Mouse (Mus musculus): ENCODE measurements around the gene Nek6. TPM values are rescaled to one million over a fixed set of nuclear protein-coding genes. Genes with fewer than 3 reads are reported as not detected.

The Nek6 gene
- total RNA-seq (2021): 10 to 100 TPM; 46.1 to 47.0 TPM

DNA sequence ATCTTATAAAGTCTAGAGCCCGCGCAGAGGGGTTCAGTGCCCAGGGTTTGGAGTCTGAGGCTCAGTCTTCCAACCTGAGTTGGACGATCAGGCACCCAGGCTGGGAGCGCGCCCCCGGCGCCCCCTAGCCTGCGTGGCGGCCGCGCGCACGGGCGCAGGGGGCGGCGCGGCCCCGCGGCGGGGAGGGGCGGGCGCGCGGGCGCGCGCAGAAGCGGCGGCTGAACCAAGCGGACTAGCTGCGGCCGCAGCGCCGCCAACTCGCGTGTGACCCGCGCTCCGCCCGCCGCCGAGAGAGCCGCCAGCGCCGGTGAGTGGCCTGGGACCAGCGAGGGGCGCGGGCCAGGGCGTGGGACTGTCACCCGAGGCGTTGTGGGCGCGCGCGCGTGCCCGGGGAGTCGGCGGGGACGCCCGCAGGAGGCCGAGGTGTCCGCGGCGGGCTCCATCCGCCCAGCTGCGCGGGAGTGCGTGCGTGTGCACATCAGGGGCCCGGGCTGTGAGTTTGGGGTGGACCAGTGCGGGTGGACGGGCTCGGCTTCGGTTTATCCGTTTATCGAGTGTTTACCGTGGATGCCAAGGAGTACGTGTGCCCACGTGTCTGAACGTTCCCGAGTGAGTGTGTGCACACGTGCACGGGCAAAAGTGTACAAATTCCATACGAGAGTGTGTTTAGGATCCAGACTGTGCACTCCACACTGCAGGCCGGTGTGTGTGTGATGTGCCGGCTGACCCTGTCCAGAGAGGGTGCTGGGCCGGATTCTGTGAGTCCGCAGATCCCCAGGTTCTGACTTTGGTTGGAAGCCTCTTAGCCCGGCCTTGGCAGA, at the start of gene Nek6:
Nek6 (plus strand) TSS at position 157 of the 821 bp plus-strand sequence.
- peak; percentile 46 to 72 for DNase-seq (ENCODE audit: extremely low spot score in 1 of 2, low spot score in 1 of 2)

DNA sequence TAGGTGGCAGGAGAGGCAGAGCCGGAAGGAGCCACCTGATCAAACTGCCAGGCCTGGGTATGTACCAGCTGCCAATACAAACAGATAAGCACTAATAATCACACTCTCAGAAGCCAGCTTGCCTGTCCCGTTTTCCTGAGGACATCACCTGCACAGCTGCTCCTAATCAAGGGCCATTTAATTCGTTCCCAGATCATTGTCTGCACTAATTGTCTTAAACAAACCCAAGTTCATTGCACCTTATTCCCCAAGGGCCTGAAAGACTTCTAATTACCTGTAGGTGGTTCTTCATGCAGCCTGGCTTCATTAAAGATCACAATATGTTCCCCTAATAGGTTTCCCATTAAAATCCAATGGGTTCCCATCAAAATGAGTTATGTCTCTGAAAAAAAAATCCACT, 49.1 kb upstream of the Nek6 start:
- DNase-seq (ENCODE audit: extremely low spot score in 1 of 2, low spot score in 1 of 2): no peak

DNA sequence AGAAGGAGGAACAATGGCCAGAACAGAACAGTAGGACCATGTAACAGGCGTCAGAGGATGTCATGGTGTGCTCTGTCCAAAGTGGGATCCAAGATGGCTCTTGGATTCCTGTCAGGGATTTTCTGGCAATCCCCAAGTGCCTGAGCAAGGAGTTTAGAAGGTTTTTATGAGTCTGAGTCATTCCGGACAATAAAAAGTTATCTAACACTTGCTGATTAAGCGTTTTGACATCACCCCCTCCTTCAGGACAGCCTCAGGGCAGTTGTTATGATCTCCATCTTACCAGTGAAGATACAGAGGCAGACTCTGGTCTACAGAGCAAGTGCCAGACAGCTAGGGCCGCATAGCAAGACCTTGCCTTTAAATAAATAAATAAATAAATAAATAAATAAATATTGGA, 42.6 kb upstream of the Nek6 start:
- no peak for DNase-seq (ENCODE audit: extremely low spot score in 1 of 2, low spot score in 1 of 2)

DNA sequence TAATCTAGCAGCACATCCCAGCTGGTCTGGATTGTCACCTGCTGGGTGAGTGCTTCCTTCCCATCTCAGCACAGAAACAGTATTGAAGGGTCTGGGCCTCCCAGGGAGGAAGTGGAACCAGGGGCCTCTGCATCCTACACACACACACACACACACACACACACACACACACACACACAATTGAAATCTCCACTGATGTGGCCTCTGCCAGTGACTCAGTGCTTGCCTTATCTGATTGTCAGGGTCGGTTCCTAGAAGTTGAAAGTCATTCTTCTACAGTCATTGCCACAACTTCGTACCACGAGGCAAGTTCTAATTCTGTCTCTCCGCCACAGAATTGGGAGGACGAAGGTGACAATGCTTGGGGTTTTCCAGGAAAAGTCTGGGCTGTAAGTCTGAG, 39.7 kb upstream of the Nek6 start:
- no peak for DNase-seq (ENCODE audit: extremely low spot score in 1 of 2, low spot score in 1 of 2)

DNA sequence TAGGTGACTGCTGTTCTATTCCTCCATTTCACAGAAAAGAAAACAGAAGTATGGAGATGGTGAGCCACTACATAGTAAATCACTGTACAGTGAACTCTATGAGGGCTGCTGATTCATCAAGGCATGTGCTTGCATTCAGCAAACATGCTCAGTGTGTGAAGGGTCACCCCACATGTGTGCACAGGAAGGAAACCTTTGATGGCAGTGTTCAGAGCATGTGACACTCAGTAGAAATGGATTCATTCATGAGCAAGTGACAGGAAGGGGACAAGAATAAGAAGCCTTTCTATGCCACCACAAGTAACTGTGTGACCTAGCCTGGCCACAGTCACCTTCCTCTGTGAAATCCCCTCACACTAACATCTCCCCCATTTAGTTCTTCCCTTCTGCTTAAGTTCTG, 38.6 kb upstream of the Nek6 start:
- DNase-seq (ENCODE audit: extremely low spot score in 1 of 2, low spot score in 1 of 2): no peak

DNA sequence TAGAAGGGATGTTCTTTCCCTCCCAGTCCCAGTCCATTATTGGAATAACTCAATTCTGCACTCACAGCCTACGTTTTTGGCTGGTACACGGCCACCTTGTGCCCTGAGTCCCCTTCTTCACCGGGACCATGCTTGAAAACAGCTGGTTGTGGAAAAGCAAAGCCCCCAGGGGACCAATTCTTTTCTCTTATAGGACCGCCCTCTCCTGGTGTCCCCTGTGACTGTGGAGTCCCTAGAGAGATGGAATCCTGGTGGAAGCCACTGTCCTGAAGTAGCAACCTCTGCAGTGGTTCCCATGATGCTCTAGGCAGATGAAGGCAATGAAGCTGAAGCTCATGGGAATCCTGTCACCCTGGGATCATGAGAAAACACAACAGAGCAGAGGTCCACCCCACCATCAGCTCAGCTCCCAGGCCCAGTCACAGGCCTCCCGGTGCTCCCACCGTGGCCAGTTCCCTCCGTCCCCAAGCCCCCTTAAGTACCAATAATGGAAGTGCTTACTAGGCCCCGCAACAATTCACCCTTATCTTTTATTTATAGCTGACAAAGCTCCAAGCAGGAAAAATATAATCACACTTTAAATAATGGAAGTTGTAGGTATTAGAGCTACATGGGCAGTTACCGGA, 34.5 kb upstream of the Nek6 start:
- DNase-seq (ENCODE audit: extremely low spot score in 1 of 2, low spot score in 1 of 2): no peak

DNA sequence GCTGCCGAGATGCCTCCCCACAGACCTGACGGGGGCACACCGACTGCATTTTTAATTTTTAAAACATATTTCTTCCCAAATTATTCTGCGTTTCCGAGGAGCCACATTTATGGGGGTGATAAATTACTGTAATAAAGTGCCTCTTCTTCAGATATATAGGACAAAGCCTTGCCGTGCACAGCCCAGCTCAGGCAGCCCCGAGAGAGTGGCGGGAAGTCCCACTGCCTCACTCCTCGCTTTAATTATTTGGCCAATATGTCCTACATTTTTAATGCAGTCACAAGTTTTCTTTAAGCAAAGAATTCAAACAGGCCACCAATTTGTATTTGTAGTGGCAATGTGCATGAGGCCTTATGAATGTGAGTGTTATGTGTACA, 34.0 kb upstream of the Nek6 start:
- no peak for DNase-seq (ENCODE audit: extremely low spot score in 1 of 2, low spot score in 1 of 2)

DNA sequence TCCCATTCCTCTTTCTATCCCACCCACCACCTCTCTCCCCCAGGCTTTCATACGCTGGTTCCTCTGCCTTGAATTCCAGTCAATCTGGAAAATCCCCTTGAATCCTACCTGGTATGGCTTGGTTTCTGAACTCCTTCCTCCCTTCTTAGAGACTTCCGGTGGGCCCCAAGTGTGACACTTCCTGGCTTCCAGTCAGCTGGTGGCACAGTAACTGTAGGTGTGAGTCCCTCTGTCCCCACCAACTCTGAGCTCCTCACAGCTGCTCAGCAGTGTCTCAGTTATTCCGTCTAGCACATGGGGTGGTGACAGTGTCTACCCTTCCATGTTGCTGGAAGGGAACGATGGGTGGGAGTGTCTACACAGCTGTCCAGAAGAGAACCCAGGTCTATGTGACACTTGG, 32.8 kb upstream of the Nek6 start:
- DNase-seq (ENCODE audit: extremely low spot score in 1 of 2, low spot score in 1 of 2): no peak

DNA sequence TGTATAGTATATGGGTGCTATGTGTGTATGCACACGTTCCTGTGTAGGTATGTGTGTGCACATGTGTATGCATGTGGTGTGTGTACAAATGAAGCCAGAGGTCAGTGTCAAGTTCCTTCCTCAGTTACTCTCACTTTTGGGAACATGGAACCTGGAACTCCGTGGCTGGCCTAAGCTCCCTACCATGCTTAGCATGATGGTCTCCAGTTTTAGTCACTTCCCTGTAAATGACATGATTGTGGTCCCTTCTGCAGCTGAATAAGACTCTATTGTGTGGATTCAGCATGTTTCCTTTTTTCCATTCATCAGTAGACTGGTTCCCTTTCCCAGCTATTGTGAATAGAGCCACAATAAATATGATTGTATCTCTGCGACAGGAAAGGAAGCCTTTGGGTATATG, 31.9 kb upstream of the Nek6 start:
- no peak for DNase-seq (ENCODE audit: extremely low spot score in 1 of 2, low spot score in 1 of 2)

DNA sequence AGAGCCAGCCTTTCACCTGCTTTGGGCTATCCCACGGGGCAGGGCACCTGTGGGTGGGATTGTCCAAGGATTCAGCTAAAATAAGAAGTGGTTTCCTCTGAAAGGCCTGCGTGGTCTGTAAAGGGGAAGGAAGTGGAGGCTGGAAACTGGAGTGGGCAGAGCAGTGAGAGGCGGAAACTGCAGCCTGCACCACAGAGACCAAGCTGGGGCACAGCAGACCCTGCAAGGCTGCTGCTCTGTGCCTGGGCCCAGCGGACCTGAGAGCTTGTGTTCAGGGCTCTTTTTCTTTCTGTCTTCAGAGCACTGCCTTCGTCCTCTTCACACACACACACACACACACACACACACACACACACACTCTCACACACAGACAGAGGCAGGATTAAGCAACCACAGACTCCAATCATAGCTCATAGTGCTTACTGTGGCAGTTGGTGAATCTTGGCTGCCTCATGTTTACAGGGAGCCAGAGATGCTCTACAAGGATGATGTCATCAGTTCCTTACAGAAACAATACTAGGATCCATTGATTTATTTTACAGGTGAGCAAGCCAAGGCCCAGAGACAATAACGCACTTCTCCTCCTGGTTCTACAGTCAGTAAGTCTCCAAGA, 30.2 kb upstream of the Nek6 start:
- no peak for DNase-seq (ENCODE audit: extremely low spot score in 1 of 2, low spot score in 1 of 2)

DNA sequence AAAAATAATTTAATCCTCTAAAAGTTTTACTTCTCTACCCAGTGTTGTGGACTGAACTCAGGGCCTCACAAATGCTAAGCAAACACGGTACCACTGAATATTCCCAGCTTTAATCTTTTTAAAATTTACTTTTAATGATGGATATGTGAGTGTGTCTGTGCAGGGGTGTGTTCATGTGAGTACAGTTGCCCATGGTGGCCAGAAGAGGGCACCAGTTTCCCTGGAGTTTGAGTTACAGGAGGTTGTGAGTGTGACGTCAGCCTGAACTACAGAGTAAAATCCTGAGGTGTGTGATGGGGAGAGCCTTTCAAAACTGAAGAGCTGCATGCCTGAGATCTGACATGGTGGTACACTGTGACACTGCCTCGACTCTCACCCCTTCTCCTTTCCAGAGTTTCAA, 29.3 kb upstream of the Nek6 start:
- no peak for DNase-seq (ENCODE audit: extremely low spot score in 1 of 2, low spot score in 1 of 2)

DNA sequence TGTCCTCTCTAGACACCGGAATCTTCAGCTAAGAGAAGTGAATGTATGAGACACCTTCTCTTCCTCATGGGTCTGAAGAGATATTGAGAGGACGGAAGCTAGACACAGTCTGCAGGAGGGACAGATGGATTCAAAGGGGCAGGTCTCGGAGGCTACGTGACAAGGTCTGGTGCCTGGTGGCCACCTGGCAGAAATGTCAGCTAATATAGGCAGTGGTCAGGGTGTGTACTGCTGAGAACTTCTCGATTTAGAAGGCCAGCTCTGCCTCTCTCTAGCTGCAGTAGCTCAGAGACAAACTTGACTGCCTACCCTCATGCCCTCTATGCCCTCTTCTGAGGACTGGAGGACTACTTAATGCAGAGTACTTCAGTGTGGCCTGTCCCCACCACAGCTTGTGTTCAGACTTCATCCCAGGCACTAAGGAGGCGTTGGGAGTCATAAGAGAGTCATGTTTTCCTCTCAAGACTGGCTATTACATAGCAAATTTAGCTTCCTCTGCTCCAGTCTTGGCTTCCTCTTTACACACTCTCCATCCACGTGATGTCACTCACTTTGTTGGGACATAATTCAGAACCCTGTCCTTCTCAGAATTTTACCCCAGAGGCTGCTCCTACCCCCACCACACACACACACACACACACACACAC, 28.3 kb upstream of the Nek6 start:
- DNase-seq (ENCODE audit: extremely low spot score in 1 of 2, low spot score in 1 of 2): no peak

DNA sequence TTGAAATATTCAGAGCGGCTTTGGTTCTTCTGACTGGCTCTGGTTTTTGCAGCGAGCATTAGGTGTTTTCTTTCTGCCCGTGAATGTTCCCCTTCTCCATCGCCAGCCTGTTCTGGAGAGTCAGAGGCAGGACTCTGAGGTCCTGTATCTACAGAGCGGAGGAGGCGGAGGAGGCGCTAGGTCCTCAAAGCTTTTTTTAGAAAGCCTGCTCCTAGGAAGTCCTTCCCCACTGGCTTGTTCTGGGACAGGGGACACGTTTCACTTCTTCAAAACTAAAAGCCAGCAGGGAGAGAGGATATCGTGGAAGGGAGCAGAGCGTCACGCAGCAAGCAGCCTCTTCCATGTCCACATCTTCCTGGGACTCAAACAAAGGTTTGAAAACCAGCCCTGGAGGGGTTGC, 26.9 kb upstream of the Nek6 start:
- no peak for DNase-seq (ENCODE audit: extremely low spot score in 1 of 2, low spot score in 1 of 2)

DNA sequence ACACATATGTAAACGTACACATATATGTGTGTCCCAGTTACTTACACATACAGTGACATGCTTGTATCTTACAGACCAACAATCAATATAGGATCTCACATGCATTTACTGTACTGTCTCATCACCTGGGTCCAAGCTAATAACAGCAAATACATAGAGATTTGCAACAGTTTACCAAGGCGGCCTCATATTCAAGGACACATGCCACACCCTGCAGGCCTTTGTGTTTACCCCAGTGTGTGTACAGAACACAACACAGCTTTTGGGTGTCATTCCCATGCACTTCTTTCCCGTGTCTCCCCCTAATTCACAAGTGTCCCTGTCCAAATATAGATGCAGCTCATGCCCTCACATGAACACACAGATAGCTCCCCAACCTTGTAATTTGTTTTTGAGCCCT, 26.0 kb upstream of the Nek6 start:
- no peak for DNase-seq (ENCODE audit: extremely low spot score in 1 of 2, low spot score in 1 of 2)

DNA sequence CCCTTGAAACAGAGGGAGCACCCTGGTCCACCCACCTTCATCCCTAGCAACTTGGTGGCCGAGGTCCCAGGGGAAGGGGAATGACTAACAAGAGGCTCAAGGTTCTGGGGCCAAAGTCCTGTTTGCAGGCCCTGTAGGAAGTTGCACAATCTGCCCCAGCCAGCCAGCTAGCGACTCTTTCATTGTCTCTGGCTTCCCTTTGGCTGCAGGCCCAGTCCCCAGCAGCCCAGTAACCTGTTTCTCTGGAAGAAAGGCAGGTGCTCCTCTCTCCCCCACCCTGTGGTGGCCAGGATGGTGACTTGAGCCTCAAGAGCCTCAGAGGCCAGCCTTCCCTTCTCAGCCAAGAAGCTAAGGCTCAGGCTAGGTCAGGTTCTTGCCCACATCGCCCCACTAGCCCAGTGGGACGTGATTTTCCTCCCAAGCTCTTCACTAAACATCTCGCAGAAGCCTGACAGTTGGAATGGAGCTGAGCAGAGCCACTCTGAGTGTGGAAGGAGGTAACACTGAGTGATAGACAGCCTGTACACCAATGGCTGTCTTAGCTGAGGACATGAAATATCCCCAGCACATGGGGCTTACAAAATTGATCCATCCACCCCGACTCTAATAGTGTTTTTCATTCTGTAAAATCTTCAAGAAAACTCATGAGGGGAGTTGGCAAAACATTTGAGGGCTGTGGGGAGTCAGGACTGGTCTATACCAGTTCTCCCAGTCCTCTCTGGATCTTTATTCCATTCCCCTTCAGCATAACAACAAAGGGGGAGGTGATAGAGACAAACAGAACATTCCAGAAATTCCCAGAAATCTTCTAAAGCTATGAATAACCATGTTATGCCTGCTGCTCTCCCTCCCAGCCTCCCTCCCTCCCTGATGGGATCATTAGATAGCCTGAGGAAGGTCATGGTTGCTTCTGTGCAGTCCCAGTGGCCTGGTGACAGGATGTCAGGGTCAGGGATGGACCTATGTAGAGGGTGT, 25.2 kb upstream of the Nek6 start:
- no peak for DNase-seq (ENCODE audit: extremely low spot score in 1 of 2, low spot score in 1 of 2)

DNA sequence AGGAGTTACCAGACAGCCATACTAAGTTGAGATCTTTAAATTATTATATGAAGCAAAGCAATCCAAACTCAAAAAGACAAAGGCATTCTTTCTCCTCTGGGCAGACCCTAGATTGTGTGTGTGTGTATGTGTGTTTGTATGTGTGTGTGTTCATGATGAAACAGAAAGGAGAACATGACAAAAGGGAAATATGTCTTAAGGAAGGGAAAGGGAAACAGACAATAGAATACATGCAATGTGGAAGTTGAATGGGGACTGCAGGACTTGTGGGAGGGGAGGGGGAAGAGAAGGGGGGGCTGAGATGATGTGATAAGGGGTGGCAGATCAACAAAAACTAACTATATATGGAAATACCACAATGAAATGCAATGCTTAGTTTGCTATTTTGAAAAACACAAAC, 13.8 kb upstream of the Nek6 start:
- no peak for DNase-seq (ENCODE audit: extremely low spot score in 1 of 2, low spot score in 1 of 2)

DNA sequence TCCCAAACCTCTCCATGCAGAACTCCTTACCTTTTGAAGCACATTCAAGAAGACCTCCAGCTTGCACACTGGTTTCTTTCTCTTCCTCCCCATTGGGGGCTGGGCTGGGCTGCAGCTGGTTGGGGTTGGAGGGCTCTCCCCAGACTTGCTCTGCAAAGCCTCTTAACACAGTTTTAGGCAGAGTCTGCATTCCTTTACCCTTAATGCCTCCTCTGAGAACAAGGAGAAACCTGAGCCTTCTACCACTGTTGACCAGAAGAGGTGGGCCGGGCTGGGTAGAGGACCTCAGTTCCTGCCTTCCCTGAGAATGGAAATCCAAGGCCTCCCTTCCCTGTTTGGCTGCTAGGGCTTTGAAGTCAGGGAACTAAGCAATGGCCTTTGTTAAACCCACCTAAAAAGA, 9.8 kb upstream of the Nek6 start:
- no peak for DNase-seq (ENCODE audit: extremely low spot score in 1 of 2, low spot score in 1 of 2)

DNA sequence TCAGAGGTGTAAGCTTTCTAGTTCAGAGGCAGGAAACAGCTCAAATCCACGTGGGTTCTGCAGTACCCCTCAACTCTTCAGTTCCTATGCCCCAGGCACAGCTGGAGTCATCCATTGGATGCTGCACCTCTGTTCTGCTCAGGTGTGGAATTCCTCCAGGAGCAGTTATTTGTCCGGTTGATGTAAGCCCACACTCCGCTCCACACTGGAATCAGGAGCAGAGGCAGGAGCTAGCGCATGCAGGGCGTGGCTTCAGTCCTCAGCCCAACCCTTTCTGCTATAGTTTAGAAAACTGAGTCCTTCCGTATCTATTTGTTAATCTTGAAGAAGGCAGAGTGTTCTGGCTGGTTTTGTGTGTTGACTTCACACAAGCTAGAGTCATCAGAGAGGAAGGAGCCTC, 9.3 kb upstream of the Nek6 start:
- DNase-seq (ENCODE audit: extremely low spot score in 1 of 2, low spot score in 1 of 2): no peak

DNA sequence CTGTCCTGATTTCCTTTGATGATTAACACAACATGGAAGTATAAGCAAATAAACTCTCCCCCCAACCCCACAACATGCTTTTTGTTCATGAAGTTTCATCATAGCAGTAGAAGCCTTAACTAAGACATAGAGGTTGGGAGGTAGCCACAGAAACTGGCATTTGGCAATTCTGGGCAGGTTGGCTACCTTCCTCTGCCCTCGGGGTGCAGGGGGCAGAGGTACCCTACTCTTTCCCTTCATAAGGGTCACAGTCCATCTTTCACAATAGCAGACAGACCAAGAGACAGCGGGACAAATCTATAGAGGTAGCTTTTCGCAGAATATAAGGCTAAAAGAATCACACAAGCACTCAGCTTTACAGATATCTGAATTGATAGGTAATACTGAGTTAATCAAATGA, 8.7 kb upstream of the Nek6 start:
- DNase-seq (ENCODE audit: extremely low spot score in 1 of 2, low spot score in 1 of 2): no peak

DNA sequence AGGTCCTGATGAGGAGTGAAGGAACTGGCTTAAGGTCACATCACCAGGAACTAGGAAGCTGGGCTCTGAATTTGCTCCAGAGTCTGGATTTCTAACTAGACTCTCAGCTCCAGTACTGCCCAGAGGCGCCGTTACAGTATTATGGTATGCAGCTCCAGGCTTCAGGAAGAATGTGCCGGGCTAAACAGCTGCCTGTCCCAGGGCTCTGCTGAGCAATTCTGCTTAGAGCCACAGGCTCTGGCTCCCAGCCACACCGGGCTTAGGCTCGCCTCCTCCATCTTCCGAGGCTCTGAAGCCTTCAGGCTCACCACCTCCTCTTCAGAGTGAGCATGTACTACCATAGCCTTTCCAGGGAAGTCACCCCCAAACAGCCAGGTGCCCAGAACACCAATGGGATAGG, 7.1 kb upstream of the Nek6 start:
- no peak for DNase-seq (ENCODE audit: extremely low spot score in 1 of 2, low spot score in 1 of 2)

Data from layer of hippocampus, postnatal 25 days (tissue).